Mouse (Mus musculus) T-helper 2 cell (primary cell): ENCODE results near the gene Cmtm4.

Experiments
- in situ Hi-C: fragments of 300-600 bp; cut with MboI, MseI; formaldehyde crosslinking; loops from one replicate; pipeline ENCODE4 v1.15.1; 2025; ENCODE audit warnings: high pct_unique_total_duplicates

The Cmtm4 gene

DNA sequence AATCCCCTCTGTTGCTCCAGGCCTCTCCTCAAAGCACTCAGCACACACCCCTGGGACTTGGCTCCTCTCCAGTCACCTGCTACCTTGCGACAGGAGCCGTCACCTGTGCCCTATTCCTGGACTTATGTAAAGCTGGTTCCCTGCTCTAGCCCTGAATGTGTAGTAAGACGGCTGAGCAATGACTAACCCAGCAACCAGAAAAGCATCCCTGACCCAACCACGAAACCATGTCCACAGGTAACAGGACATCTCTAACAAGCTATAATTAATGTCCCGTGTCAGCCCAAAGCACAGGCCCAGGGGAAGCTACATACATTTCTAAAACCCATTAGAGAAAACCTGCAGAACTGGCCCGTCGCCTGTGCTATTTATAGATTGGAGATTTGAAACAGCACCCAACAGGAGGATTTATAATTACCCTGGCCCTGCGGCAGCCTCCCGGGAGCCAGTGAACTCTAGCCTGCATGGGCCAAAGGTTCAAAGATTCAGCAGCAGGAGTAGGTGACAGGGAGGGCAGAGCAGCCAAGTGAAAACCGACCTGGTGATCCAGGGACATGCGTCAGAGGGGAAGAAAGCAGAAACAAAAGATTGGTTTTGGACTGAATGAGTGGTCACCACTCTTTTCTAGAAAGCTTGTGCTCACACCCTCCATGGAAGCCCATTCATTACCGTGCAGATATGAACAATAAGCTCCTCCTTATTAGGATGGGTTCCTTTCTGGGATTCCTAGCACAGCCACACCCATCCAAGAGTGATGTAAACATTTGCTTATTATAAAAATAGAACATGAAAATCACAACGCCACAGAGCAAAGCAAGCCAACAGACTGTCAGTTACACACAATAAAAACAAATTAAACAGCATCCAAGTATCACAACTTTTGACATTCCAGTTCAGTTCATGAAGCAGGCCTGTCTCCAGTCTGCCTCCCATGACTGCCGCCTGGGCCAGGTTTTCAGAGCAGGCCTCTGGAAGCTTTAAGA, 20.5 kb downstream of the Cmtm4 start:
- in situ Hi-C loops: no loop called here

DNA sequence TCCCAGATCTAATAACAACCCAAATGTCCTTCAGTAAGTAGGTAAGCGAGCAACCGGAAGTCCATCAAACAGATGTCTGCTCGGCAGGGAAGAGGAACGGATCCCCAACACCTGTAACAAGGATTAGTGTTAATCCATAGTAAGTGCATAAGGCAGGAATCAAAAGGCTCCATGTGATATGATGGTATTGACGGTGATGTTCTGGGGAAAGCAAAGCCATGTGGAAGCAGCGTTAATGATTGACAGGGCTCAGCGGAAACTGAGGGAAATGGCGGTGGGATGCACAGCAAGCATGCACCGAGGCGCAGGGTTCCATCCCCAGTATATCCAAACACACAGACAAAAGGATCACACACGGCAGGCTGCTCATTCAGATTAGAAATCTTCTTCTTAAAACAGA, 21.3 kb downstream of the Cmtm4 start:
- in situ Hi-C loops: no loop called here

DNA sequence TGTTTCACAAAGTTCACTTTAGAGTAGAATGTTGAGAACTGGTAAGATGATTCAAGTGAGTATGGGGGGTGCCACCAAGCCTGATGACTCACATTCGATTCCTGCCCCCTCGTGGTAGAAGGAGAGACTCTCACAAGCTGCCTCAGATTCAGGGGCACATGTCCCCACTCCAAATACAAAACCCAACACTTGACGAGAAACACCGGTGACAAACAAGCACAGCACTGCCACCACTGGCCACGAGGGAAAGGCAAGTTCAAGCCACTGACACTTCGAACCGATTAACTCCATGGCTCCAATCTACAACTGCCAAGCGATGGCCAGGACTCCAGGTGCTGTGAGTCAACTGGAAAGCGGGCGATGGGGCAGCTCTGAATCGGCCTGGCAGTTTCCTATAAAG, 21.8 kb downstream of the Cmtm4 start:
- in situ Hi-C loops: no loop called here

DNA sequence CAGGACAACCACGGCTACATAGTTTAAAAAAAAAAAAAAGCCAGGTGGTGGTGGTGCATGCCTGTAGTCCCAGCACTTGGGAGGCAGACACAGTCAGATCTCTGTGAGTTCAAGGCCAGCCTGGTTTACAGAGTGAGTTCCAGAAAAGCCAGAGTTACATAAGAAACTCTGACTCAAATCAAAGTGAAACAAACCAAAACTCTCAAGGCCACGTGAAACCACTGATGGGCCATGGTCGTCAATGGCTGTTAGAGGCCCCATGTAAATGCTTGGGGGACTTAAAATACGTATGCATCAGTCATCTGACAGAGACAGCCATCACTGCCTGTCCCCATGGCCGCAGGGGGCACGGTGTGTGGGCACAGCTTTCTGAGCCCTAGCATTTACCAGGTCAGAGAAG, 24.5 kb downstream of the Cmtm4 start:
- in situ Hi-C loops: no loop called here

DNA sequence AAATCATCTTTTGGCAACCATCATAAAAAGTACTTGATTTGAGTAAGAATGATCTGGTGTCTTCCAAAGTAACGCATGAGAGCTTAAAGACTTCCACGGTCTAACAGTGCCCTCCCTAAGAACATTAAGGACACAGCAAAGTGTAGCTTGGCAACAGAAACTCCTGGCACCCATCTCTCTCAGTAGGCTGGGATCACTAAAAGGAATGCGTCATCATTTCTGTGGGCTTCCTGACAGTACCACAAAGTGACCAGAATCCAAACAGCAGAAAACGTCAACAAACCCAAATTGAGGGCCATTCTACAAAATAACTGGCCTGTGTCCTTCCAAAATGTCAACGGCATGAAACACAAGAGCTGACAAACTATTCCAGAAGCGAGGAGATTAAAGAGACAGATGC, 25.5 kb downstream of the Cmtm4 start:
- in situ Hi-C loops: no loop called here

DNA sequence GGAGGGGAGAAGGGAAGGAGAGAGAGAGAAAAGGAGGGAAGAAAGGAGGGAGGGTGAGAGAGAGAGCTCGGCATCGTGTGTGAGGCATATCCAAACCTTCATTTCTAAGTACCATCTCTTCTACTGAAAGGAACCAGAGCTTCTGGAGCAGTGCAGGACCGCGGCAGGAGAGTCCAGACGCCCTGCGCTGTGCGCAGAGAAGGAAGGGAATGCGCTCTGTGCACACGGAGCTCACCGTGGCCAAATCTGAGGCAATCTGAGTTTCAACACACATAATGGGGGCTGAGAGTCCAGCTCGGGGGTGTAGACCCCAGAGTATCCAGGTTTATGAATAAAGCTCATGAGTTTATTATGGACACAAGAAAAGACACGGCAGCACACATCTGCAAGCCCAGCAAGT, 26.0 kb downstream of the Cmtm4 start:
- in situ Hi-C loops: no loop called here

DNA sequence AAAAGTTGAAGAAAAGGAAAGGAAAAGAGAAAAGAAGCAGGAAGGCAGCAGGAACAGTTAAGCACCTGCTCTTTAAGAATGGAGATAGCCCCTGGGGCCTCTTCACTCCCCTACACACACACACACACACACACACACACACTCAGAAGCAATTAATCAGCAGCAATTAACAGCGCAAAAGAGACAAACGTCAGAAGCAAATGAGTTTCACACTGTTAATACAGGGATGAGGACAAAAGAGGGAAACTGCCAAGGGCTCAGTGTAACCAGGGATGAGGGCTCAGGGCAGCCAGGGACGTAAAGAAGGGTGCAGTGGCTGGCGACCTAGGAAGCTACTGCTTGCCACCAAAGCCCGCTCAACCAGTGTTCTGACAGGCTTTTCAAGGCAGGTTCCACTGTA, 28.2 kb downstream of the Cmtm4 start:
- in situ Hi-C loops: no loop called here

DNA sequence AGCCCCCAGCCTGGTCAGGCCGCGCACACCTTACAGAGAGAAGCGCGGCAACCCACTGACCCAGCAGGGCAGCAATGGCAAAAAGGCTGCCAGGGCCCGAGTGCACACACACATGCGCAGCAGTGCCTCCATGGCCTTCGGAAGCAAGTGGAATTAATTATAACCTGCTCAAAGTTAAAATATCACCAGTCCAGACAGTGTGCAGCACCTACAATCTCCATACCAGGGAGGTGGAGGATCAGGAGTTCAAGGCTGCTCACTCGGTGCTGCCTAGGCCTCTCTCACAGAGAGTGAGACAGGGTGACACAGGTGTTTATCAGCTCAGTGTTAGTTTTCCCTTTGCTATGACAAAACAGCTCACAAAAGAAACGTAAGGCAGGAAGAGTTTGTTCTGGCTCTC, 29.9 kb downstream of the Cmtm4 start:
- in situ Hi-C loops: no loop called here

DNA sequence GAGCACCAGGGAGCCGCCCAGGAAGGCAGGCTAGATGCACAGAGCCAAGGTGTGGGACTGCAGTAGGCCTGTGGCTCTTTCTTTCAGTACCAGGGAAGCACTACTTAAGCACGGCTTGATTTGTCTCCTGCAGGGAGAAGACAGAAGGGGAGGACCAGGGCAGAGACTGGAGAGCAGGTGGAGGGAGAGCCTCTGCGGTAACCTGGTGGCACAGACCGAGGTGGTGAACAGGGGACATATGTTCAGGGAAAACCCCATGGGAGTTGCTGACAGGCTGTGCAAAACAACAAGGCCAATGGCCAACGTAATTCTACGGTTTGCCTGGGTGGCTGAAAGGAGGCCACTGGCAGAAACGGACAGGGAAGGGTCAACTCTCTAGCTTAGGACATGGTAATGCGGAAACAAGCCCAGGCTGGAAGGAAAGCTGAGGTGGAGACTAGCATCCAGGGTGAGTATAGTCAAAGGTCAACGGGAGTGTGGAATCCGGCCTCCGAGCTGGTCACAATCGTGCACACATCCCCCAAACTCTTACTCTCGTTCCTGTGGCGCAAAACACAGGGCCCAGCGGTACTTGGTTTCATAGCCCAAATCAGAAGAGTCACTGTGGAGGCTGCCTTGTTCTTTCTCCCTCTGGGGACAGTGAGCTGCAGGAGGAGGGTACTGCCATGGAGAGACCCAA, 35.7 kb downstream of the Cmtm4 start:
- in situ Hi-C loops: no loop called here

DNA sequence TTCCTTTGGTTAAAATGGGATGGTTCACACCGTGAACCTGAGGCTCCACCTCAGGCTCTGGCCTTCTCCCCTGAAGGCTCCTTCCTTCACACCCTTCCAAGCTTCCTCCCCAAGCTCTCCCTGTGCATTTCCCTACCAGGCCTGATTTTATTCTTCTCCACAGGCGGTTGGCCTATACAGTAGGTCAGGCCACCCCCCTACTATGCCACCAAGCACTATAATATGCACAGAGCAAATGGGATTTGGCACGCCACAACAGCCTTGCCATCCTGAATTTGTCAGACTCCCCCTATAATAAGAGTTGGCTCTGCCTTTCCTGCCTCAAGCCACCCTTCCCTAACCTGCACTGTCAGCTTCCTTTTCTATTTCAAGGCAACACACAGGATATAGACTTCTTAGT, 37.0 kb downstream of the Cmtm4 start:
- in situ Hi-C loops: no loop called here

DNA sequence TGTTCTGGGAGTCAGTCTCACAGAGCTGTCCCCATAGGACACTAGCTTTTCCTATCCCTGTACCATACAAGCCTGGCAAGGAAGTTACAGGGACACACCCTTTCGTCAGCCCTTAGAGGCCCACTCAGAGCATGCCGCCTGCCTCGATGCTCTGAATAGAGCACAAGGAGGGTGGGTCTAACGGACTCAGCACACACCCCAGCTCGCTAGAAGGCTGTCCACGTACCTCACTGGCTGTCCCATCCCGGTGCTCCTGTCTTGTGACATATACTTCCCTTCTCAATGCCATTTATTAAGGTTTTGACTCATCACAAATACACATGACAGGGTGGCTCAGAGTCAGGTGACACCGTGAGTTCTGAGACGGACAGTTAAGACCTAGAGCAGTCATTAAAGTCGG, 41.1 kb downstream of the Cmtm4 start:
- in situ Hi-C loops: no loop called here

DNA sequence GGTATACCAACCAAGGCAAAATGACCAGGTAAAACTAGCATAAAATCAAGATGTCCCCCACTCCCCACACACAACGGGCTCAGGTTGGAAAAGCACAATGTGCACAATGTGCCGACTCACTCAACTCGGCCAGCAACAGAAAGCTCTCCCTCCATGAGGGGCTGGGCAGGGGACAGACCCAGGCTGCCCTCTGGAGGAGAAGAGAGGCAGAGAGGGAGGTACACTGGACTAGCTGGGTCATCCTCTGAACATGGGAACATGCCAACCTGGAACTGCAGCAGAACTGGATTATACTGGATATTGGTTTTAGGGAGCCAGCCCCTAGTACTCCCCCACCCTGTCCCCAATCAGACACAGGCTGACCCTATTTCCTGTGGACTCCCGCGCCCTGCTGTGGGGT, 42.4 kb downstream of the Cmtm4 start:
- in situ Hi-C loops: no loop called here

DNA sequence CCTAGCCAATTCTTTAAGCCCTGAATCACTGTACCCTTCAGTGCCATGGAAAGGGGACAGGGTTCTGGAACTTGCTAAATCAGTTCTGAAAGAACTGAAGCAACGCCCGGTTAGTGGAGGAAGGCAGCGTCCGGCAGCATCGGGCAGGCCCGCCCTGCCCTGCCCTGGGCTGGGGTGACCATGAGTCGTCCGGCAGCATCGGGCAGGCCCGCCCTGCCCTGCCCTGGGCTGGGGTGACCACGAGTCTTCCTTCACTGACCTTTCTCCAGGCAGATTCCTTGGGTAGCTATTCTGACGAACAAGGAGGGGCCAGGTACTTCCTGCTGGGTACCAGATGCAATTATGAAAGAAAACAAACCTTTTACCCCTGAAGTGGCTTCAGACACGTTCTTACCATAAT, 45.6 kb downstream of the Cmtm4 start:
- in situ Hi-C loops: no loop called here

DNA sequence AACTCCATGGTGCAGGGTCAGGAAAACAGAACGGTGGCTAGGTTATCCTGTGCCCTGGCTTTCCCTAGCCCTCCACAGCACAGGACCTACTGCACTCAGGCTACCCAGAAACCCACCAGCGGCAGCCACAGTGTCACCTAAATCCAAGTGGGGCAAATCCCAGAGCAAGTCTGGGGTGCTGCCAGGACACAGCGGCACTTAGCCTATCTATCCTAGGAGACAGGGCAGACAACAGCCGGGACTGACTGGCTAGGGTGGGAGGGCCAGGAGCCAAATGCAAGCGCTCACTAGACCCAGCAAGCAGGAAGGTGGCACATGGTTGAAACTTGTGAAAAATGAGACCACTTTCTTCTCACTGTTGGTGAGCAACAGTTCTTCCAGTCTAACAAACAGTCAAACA, 46.6 kb downstream of the Cmtm4 start:
- in situ Hi-C loops: loop anchor here (10.0 kb wide), 1 partner anchor 216 kb away; no protein-coding TSS in a partner anchor

DNA sequence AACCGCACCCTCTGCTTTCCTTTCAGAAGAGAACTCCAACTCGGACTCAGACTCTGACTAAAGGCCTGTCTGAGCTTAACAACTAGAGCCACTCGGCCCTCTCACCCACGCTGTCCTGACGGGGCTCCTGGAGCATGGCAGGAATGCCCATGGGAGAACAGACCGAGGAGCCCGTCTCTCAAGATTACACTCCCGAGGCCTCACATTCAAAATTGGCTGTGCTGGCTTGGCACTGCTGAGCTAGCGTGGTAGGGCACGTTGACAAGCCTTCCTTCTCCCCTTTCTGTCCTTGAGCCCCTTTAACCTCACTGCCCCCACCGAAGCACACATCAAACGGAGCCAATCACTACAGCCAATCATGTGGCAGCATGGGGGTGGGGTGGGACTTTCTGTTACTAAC, 48.9 kb downstream of the Cmtm4 start:
- in situ Hi-C loops: loop anchor here (10.0 kb wide), 1 partner anchor 218 kb away; no protein-coding TSS in a partner anchor

DNA sequence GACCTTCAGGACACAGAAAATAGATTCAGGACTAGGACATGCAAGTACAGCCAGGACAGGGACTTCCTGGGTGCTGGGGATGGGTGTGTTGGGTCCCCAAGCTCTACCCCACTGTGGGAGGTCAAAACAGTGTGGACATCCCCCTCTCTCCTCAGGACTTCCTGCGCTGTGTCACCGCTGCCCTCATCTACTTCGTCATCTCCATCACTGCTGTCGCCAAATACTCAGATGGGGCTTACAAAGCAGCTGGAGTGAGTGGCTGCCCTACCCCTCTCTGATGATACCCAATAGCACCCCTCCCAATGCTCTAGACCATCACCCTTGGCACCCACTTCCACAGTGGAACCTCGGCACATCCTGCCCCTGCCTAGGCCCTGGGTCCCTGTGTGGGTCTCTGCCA, 51.0 kb downstream of the Cmtm4 start:
- in situ Hi-C loops: loop anchor here (5.0 to 10.0 kb wide), 3 partner anchors 58 to 220 kb away; no protein-coding TSS in a partner anchor

DNA sequence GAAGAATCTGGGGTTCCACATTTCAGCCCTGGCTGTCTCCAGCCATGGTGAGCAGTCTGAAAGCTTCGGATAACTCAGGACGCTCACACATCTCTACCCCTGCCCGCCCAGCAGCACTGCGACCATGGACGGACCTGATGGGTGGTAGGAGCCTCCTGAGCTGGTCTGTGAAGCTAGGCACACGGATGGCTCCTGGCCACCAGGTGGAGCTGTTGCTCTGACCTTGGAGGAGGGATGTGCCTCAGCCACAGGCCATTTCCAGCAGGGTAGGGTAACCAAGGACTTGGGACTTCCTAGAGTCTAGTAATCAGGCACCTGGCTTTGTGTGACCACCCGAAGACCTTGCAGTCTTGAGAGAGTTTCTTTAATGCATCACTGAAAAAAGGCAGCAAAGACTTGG, 51.6 kb downstream of the Cmtm4 start:
- in situ Hi-C loops: loop anchor here (5.0 to 10.0 kb wide), 3 partner anchors 58 to 221 kb away; no protein-coding TSS in a partner anchor

DNA sequence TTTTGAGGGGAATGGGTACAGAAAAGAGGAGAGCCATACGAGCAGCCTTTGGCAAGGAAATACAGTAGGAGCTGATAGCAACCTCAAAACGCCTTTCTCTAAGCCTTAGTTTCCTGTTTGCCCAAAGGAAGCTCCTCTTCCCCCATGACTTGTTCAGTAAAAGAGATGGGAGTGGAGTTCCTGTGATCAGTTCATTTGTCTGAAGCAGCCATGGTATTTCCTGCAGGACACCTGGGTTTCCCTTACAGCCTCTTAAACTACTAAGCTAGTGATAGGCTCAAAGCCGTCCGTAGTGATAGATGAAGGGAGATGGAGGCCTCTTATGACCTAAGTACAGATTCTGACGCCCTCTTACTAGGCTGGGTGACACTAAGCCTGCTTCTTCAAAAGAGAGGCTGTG, 53.2 kb downstream of the Cmtm4 start:
- in situ Hi-C loops: loop anchor here (5.0 to 10.0 kb wide), 3 partner anchors 60 to 222 kb away; no protein-coding TSS in a partner anchor

DNA sequence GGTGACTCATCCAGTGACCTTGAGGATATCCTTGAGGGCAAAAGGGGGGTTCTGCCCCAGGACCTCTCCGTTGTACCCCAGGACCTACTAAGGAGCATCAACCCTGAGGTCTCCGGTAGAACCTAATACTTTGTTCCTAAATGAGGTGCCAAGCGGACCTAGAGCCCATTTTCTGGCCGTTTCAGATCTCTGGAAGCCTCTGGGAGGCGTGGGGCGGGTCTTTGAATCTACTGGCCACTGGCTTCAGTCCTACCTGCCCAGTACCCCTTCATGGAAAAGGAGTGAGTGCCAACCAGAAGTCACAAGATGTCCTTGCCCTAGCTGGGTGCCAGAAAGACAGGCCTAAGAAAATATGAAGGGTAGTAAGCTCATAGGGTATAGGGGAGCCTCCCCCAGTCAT, 53.9 kb downstream of the Cmtm4 start:
- in situ Hi-C loops: loop anchor here (5.0 to 10.0 kb wide), 3 partner anchors 61 to 223 kb away; no protein-coding TSS in a partner anchor

DNA sequence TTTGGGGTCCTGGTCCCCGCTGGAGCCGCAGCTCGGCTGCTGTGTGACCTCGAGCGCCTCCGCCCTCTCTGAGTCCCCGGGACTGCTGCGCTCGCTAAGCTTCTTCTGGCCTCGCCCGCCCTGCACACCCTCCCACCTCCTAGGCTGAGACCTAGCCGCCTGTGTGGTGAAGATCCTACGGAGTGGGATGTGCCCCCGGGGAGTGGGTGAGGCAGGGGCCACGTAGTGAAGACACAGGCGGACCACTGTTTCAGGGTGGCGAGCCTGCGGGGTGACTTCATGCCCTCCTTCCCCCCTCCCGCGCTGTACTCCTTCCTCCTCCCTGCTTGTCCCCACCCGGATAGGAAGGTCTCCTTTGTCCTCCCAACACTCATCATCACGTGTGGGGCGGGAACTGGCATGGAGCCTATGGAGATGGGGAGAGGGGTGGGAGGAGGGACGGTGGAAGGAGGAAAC, 54.5 kb downstream of the Cmtm4 start:
- in situ Hi-C loops: loop anchor here (5.0 to 10.0 kb wide), 3 partner anchors 61 to 224 kb away; no protein-coding TSS in a partner anchor

DNA sequence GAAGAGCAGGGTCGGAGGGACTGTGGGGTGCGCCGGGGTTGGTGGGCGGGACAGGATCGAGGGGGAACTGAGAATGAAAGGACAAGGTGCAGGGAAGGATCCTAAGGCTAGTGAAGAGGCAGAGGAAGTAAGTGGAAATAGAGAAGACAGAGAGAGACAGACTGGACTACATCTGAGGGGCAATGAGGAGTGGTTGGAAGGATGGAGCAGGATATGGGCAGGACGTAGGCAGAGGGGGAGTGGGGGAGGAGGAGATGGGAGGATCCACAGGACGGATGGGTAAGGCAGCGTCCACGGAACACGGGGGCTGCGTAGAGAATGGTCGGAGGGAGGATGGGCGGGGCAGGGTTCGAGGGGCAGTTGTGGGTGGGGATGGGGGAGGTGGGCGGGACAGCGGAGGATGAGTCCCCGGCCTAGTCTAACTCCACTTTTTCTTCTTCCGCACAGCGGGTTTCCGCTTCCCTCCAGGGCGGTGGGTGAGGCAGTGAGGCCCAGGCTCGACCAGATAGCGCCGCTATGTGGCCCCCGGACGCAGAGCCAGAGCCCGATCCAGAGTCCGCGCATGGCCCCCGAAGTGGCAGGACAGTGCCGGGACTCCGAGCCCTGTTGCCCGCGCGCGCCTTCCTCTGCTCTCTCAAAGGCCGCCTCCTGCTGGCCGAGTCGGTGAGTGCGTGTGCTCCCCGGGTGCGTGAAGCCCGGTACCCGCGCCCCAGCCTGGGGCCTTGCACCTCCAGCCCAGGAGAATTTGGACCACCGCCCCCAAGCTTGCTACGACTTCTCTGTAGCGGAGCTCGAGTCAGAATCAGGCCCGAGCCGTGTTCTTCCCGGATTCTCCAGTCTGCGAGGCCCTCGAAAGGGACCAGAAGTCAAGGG, 55.1 kb downstream of the Cmtm4 start:
- in situ Hi-C loops: loop anchor here (5.0 to 10.0 kb wide), 3 partner anchors 62 to 224 kb away; no protein-coding TSS in a partner anchor

DNA sequence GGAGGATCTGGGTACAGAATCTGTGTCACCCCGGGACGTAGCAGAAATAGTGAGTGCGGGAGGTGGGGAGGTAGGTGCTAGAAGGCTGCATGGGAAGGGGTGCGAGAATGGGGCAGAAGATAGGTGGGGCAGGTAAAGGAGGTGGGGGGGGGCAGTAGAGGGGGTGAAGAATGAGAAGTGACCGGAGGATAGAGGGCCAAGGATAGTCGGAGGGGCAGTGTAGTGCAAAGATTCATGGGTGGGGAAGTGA, 55.7 kb downstream of the Cmtm4 start:
- in situ Hi-C loops: loop anchor here (5.0 to 10.0 kb wide), 3 partner anchors 62 to 225 kb away; no protein-coding TSS in a partner anchor
